Mouse (Mus musculus) layer of hippocampus, postnatal 25 days (tissue): ENCODE measurements around the gene Gm45717. TPM values are rescaled to one million over a fixed set of nuclear protein-coding genes. Genes with fewer than 3 reads are reported as not detected.
A peak's percentile ranks its signal among the peaks of the same experiment; 100 is the strongest.

Experiments
- DNase-seq, 2 experiments: peaks; one replicate each; pipeline ENCODE4 v3.0.0; 2022; ENCODE audit warnings: mixed read lengths in 2 of 2, low spot score in 1 of 2; ENCODE audit errors: extremely low spot score in 1 of 2
- total RNA-seq, 2 experiments: library from RNA; stranded (reverse); gene quantifications; 2 replicates each; pipeline ENCODE4 v1.2.3; 2021

The Gm45717 gene
- total RNA-seq, 2 experiments from 2014 or later = not detected

DNA sequence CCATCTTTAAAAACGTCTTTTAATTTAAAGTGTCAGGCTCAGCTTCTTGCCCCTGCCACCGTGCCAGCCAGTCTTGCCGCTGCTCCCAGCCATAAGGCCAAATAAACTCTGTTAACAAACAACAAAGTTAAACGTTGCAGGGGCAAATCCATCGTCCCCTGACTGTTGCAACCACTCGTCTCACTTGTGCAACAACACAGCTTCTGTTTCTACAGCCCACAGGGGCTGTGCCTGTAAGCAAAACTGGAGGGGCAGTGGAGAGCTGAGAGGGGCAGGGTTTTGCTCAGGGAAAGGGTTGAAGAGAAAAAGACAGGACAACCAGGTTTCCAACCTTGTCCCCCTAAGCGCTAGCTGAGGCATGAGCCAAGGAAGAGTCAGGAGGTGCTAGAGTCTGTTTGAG lies 47.6 kb downstream of the Gm45717 start:
- DNase-seq = no peak

- DNase-seq = no peak
Measured at GRCm38 (mm10) chr7:140907697-140908096, 48.0 kb downstream of the Gm45717 start.

DNA sequence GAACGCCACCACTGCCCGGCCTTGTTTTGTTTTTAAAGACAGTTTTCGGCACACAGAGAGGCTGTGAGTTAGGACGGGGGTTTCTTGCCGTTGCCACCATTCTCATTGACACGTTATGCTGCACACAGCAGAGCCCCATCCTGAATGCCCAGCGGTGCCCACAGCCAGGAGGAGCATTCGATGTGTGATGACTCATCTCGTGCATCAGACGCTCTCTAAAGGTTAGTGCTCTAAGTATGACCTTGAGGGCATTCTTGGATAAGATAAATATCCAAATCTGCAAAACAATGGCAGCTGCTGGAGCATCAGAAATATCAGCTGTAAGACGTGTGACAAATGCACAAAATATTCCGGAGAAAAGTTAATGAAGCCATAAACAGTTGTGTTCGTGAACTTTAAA lies 48.6 kb downstream of the Gm45717 start:
- no peak for DNase-seq

- no peak for DNase-seq
Measured at GRCm38 (mm10) chr7:140905642-140906081, 50.1 kb downstream of the Gm45717 start.

GRCm38 (mm10) chr7:140903212-140903611 lies 52.5 kb downstream of the Gm45717 start:
- DNase-seq = peak; percentile 78 to 93

GRCm38 (mm10) chr7:140902036-140902875 lies 53.5 kb downstream of the Gm45717 start:
- DNase-seq = no peak

- no peak for DNase-seq
Measured at GRCm38 (mm10) chr7:140900220-140900619, 55.5 kb downstream of the Gm45717 start, which contains the start of gene Cox8b. TSS of gene Cox8b (minus strand) at chr7:140900446.

Other genes with a start within 250 kb of the Gm45717 start
- not detected for gene Cyp2e1, start 192.2 kb downstream of the Gm45717 start, total RNA-seq
- gene Syce1, start 168.1 kb downstream of the Gm45717 start, total RNA-seq = not detected
- 10 to 100 TPM; 11.6 to 13.6 TPM for gene Zfp941, start 133.8 kb downstream of the Gm45717 start, total RNA-seq
- 1 to 10 TPM; 1.6 to 1.7 TPM for gene Urah, start 120.9 kb downstream of the Gm45717 start, total RNA-seq
- gene Scgb1c1, start 110.4 kb downstream of the Gm45717 start, total RNA-seq = not detected
- not detected for gene Odf3, start 108.1 kb downstream of the Gm45717 start, total RNA-seq
- gene Gm45785, start 99.6 kb downstream of the Gm45717 start, total RNA-seq = not detected
- gene Ric8a, start 99.0 kb downstream of the Gm45717 start, total RNA-seq = 10 to 100 TPM; 79.1 to 86.5 TPM
- gene Bet1l, start 98.4 kb downstream of the Gm45717 start, total RNA-seq = 10 to 100 TPM; 26.6 to 29.6 TPM
- 100 to 1,000 TPM; 107 to 117 TPM for gene Psmd13, start 74.0 kb downstream of the Gm45717 start, total RNA-seq
- 10 to 100 TPM; 67.0 to 77.5 TPM for gene Sirt3, start 73.6 kb downstream of the Gm45717 start, total RNA-seq
- 1 to 10 TPM; 1.3 to 2.8 TPM for gene Cox8b, start 55.5 kb downstream of the Gm45717 start, total RNA-seq
- gene Nlrp6, start 35.0 kb downstream of the Gm45717 start, total RNA-seq = under 1 TPM; 0.21 to 0.37 TPM
- gene Pgghg, start 14.5 kb downstream of the Gm45717 start, total RNA-seq = 1 to 10 TPM; 4.0 to 7.1 TPM
- gene Ifitm5, start 5.6 kb downstream of the Gm45717 start, total RNA-seq = not detected
- 10 to 100 TPM in 1 of 2 experiments, 1 to 10 TPM in 1; 9.7 to 13.4 TPM for gene Ifitm2, start 50 bp upstream of the Gm45717 start, total RNA-seq
- gene Ifitm1, start 11.3 kb upstream of the Gm45717 start, total RNA-seq = 1 to 10 TPM; 1.3 to 1.5 TPM
- gene Ifitm3, start 54.8 kb upstream of the Gm45717 start, total RNA-seq = 10 to 100 TPM; 11.9 to 13.8 TPM
- gene Ifitm6, start 62.0 kb upstream of the Gm45717 start, total RNA-seq = not detected
- not detected for gene Gm17387, start 73.2 kb upstream of the Gm45717 start, total RNA-seq
- 10 to 100 TPM; 80.7 to 96.2 TPM for gene B4galnt4, start 105.2 kb upstream of the Gm45717 start, total RNA-seq
- gene Pkp3, start 122.3 kb upstream of the Gm45717 start, total RNA-seq = not detected
- 1 to 10 TPM; 1.9 to 3.2 TPM for gene Sigirr, start 144.6 kb upstream of the Gm45717 start, total RNA-seq
- gene Ano9, start 161.9 kb upstream of the Gm45717 start, total RNA-seq = not detected
- 10 to 100 TPM; 58.7 to 61.1 TPM for gene Ptdss2, start 166.4 kb upstream of the Gm45717 start, total RNA-seq
- gene Rnh1, start 216.9 kb upstream of the Gm45717 start, total RNA-seq = 10 to 100 TPM; 32.5 to 36.5 TPM
- 100 to 1,000 TPM; 193 to 235 TPM for gene Hras, start 238.1 kb upstream of the Gm45717 start, total RNA-seq
- 1 to 10 TPM; 4.5 to 6.1 TPM for gene Lrrc56, start 238.2 kb upstream of the Gm45717 start, total RNA-seq